Mouse (Mus musculus) MEL (cell line): ENCODE results near the gene Gosr1. TPM values are rescaled to one million over a fixed set of nuclear protein-coding genes. Genes with fewer than 3 reads are reported as not detected.
"Not testable (repeated sequence)": the region's sequence is repeated elsewhere in the genome, so short reads cannot be mapped to it uniquely, and the experiment has no call there.

Experiments used
- DNase-seq: peaks from one replicate; pipeline ENCODE4 v3.0.0; 2011; ENCODE audit warnings: low read depth, low spot score
- H3K27ac ChIP-seq: 2 replicates; pipeline ENCODE4 v1.5.1; 2012; ENCODE audit warnings: low read depth, mild to moderate bottlenecking, control low read depth, low read length, moderate library complexity; ENCODE audit not compliant: control insufficient read depth
- H3K27me3 ChIP-seq, 2 experiments: fragments of 150-350 bp in 1 of 2; sonication (generic) in 1 of 2; 2 replicates each; pipeline ENCODE4 v1.6.1; 2012; ENCODE audit warnings: low read length in 2 of 2, mild to moderate bottlenecking in 2 of 2, improper control_type of control experiment in 1 of 2, moderate library complexity in 1 of 2; ENCODE audit not compliant: insufficient read depth in 2 of 2, control insufficient read depth in 1 of 2
- H3K36me3 ChIP-seq, 2 experiments: 2 replicates each; pipeline ENCODE4 v1.6.1; 2012 to 2014; ENCODE audit warnings: low read length in 2 of 2, improper control_type of control experiment in 1 of 2, inconsistent platforms in 1 of 2, mild to moderate bottlenecking in 1 of 2; ENCODE audit not compliant: insufficient read depth in 2 of 2, control insufficient read depth in 1 of 2
- H3K4me1 ChIP-seq, 2 experiments: fragments of 150-350 bp in 1 of 2; sonication (generic) in 1 of 2; 2 replicates each; pipeline ENCODE4 v1.6.1; 2012; ENCODE audit warnings: low read length in 2 of 2, improper control_type of control experiment in 1 of 2, mild to moderate bottlenecking in 1 of 2; ENCODE audit not compliant: insufficient read depth in 2 of 2, control insufficient read depth in 1 of 2
- H3K4me3 ChIP-seq, 2 experiments: fragments of 150-350 bp in 1 of 2; sonication (generic) in 1 of 2; 2 replicates each; pipeline ENCODE4 v1.5.1; 2012; ENCODE audit warnings: low read depth in 2 of 2, low read length in 2 of 2, mild to moderate bottlenecking in 2 of 2, moderate library complexity in 2 of 2, control low read depth in 1 of 2, improper control_type of control experiment in 1 of 2; ENCODE audit not compliant: control insufficient read depth in 1 of 2, insufficient read depth in 1 of 2
- H3K79me2 ChIP-seq: 2 replicates; pipeline ENCODE4 v1.6.1; 2012; ENCODE audit warnings: mild to moderate bottlenecking, low read length, moderate library complexity; ENCODE audit not compliant: control insufficient read depth, poor library complexity, insufficient read depth
- H3K9ac ChIP-seq: 2 replicates; pipeline ENCODE4 v1.6.1; 2012; ENCODE audit warnings: low read depth, mild to moderate bottlenecking, control low read depth, low read length, moderate library complexity; ENCODE audit not compliant: control insufficient read depth, poor library complexity, severe bottlenecking
- H3K9me3 ChIP-seq: fragments of 150-350 bp; sonication (generic); replicated peaks from 2 replicates; pipeline ENCODE4 v1.6.1; 2012; ENCODE audit warnings: mild to moderate bottlenecking, low read length, improper control_type of control experiment, moderate library complexity; ENCODE audit not compliant: insufficient read depth
- CHD2 ChIP-seq: IDR thresholded peaks from 2 replicates; pipeline ENCODE4 v1.6.1; 2011; ENCODE audit warnings: low read length, improper control_type of control experiment
- CTCF ChIP-seq, 3 experiments: IDR thresholded peaks in 2 of 3; conservative IDR thresholded peaks in 1 of 3; 2 replicates each; pipeline ENCODE4 v1.5.1; 2011 to 2012; ENCODE audit warnings: low read length in 3 of 3, low read depth in 2 of 3, mild to moderate bottlenecking in 2 of 3, improper control_type of control experiment in 1 of 3, inconsistent platforms in 1 of 3, mixed read lengths in 1 of 3, moderate library complexity in 1 of 3; ENCODE audit not compliant: control insufficient read depth in 1 of 3, insufficient read depth in 1 of 3, poor library complexity in 1 of 3, severe bottlenecking in 1 of 3
- EP300 ChIP-seq, 2 experiments: IDR thresholded peaks; 2 replicates each; pipeline ENCODE4 v1.6.1; 2011; ENCODE audit warnings: improper control_type of control experiment in 2 of 2, low read length in 2 of 2, low read depth in 1 of 2, mild to moderate bottlenecking in 1 of 2
- GABPA ChIP-seq: IDR thresholded peaks from 2 replicates; pipeline ENCODE4 v1.6.1; 2012; ENCODE audit warnings: low read depth, mild to moderate bottlenecking, inconsistent platforms, low read length, improper control_type of control experiment, moderate library complexity
- KAT2A ChIP-seq: conservative IDR thresholded peaks from 2 replicates; pipeline ENCODE4 v1.6.1; 2012; ENCODE audit warnings: low read depth, low read length, improper control_type of control experiment, inconsistent platforms
- MYB ChIP-seq: IDR thresholded peaks from 2 replicates; pipeline ENCODE4 v1.6.1; 2011; ENCODE audit warnings: mild to moderate bottlenecking, low read depth, low read length, improper control_type of control experiment
- MYC ChIP-seq: IDR thresholded peaks from 2 replicates; pipeline ENCODE4 v1.6.1; 2011; ENCODE audit warnings: low read depth, mild to moderate bottlenecking, low read length, improper control_type of control experiment, moderate library complexity
- NELFE ChIP-seq: IDR thresholded peaks from 2 replicates; pipeline ENCODE4 v1.6.1; 2011; ENCODE audit warnings: low read depth, low read length, improper control_type of control experiment
- NRF1 ChIP-seq: IDR thresholded peaks from 2 replicates; pipeline ENCODE4 v1.6.1; 2014; ENCODE audit warnings: low read depth, mild to moderate bottlenecking, inconsistent platforms, low read length, improper control_type of control experiment, moderate library complexity; ENCODE audit not compliant: poor library complexity, insufficient read depth, severe bottlenecking
- POLR2AphosphoS2 ChIP-seq: IDR thresholded peaks from 2 replicates; pipeline ENCODE4 v1.6.1; 2011; ENCODE audit warnings: low read length, improper control_type of control experiment
- POLR2AphosphoS5 ChIP-seq: IDR thresholded peaks from 2 replicates; pipeline ENCODE4 v1.6.1; 2012; ENCODE audit warnings: low read depth, borderline replicate concordance, mild to moderate bottlenecking, inconsistent platforms, low read length, moderate library complexity, mixed read lengths
- SMC3 ChIP-seq: IDR thresholded peaks from 2 replicates; pipeline ENCODE4 v1.6.1; 2011; ENCODE audit warnings: low read depth, low read length, improper control_type of control experiment
- TBP ChIP-seq: IDR thresholded peaks from 2 replicates; pipeline ENCODE4 v1.8.0; 2011; ENCODE audit warnings: low read depth, low read length, improper control_type of control experiment
- USF1 ChIP-seq: IDR thresholded peaks from 2 replicates; pipeline ENCODE4 v1.6.1; 2014; ENCODE audit warnings: low read depth, mild to moderate bottlenecking, inconsistent platforms, low read length, improper control_type of control experiment, moderate library complexity
- USF2 ChIP-seq, 2 experiments: IDR thresholded peaks; 2 replicates each; pipeline ENCODE4 v1.6.1; 2011 to 2012; ENCODE audit warnings: improper control_type of control experiment in 2 of 2, low read length in 2 of 2, borderline replicate concordance in 1 of 2, inconsistent platforms in 1 of 2, low read depth in 1 of 2, mild to moderate bottlenecking in 1 of 2; ENCODE audit not compliant: insufficient read depth in 1 of 2
- ZKSCAN1 ChIP-seq: IDR thresholded peaks from 2 replicates; pipeline ENCODE4 v1.6.1; 2012; ENCODE audit warnings: low read depth, mild to moderate bottlenecking, inconsistent platforms, low read length, improper control_type of control experiment, moderate library complexity
- ZMIZ1 ChIP-seq: IDR thresholded peaks from 2 replicates; pipeline ENCODE4 v1.6.1; 2012; ENCODE audit warnings: low read depth, mild to moderate bottlenecking, inconsistent platforms, low read length, improper control_type of control experiment, moderate library complexity
- ZNF384 ChIP-seq: IDR thresholded peaks from 2 replicates; pipeline ENCODE4 v1.6.1; 2012; ENCODE audit warnings: low read depth, mild to moderate bottlenecking, inconsistent platforms, low read length, improper control_type of control experiment
- polyA plus RNA-seq, 2 experiments: library from polyadenylated mRNA; stranded (reverse) in 1 of 2; unstranded in 1 of 2; fragments of >175 nt in 1 of 2; fragments of >200 nt in 1 of 2; gene quantifications; 2 replicates each; pipeline versions ENCODE4 v1.2.1 to v1.2.4; 2012; ENCODE audit warnings: low replicate concordance in 2 of 2, low read depth in 1 of 2; ENCODE audit not compliant: insufficient read length in 2 of 2, insufficient read depth in 1 of 2, missing spikeins in 1 of 2
- total RNA-seq: library from RNA; depleted of rRNA; stranded (reverse); fragments of 300-350 nt; gene quantifications from 2 replicates; pipeline ENCODE4 v1.2.3, GENCODE M21; 2012; rRNA removed

The Gosr1 gene
- total and polyA plus RNA-seq, 3 experiments: 23.1 to 25.8 TPM; not detected in 1

DNA sequence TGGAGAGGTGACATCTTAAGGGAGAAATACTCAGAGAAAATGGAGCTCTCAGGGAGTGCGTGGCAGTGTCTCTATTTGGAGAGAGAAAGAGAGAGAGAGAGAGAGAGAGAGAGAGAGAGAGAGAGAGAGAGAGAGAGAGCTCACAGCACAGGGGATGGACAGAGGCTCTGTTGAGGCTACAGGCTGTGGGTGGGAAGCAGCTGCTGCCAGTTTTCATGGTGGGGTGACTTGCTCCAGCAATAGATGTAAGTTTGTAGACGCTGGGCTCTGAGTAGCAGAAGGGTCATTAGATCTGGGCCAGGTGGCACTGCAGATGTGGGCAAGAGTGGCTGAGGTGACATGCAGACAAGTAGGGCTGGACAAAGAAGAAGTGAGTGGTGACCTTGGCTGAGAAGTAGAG lies 77.8 kb downstream of the Gosr1 start:
- Histone ChIP-seq H3K9me3 (no peaks in the 10 kb centered on the region), H3K27ac (no peak overlapping the region), H3K4me1 (no peaks in the 10 kb centered on the region), H3K79me2 (no peaks in the 10 kb centered on the region), H3K27me3 (peaks cover 2 to 3% of the 10 kb centered on the region in 2 experiments; a peak in 3 of 4 replicates), H3K9ac (no peak overlapping the region), H3K36me3 (no peaks in the 10 kb centered on the region), H3K4me3 (no peak overlapping the region)
- no peak for TF ChIP-seq ZNF384
- no peak for TF ChIP-seq NELFE
- TF ChIP-seq NRF1: no peak
- TF ChIP-seq ZKSCAN1: no peak
- TF ChIP-seq CTCF (IDR thresholded peaks at IDR 0.05 in 2 of 3, conservative IDR thresholded peaks at IDR 0.05 in 1 of 3; ENCODE audit: control insufficient read depth in 1 of 3, insufficient read depth in 1 of 3, low read depth in 2 of 3, low read length in 3 of 3, poor library complexity in 1 of 3, severe bottlenecking in 1 of 3): no peak
- TF ChIP-seq MYC: no peak
- TF ChIP-seq MYB: no peak
- TF ChIP-seq KAT2A: no peak
- TF ChIP-seq USF1: no peak
- TF ChIP-seq GABPA: no peak
- TF ChIP-seq POLR2AphosphoS5: no peak
- TF ChIP-seq ZMIZ1: no peak
- TF ChIP-seq SMC3: no peak
- no peak for TF ChIP-seq EP300 (IDR thresholded peaks at IDR 0.05; ENCODE audit: low read depth in 1 of 2, low read length in 2 of 2)
- TF ChIP-seq USF2 (IDR thresholded peaks at IDR 0.05; ENCODE audit: borderline replicate concordance in 1 of 2, insufficient read depth in 1 of 2, low read depth in 1 of 2, low read length in 2 of 2): no peak
- no peak for TF ChIP-seq CHD2
- TF ChIP-seq POLR2AphosphoS2: no peak
- no peak for TF ChIP-seq TBP
- DNase-seq: no peak

DNA sequence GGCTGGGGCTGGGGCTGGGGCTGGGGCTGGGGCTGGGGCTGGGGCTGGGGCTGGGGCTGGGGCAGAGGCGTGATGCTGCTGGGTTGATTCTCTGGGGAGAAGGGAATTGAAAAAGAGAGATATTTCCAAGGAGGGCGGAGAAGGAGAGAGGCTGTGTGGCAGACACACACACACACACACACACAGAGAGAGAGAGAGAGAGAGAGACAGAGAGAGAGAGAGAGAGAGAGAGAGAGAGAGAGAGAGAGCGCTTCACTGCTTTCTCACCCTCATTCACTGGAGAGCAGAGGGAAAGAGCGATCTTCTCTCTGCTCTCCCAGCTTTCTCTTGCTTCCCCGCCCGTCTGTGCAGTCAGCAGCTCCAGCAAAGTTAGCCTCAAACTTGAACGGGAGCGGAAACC lies 83.9 kb downstream of the Gosr1 start, which contains the start of gene Trarg1:
Gene Trarg1, plus strand, starts transcription at position 301 of the 400 bp plus-strand sequence.
- not testable (repeated sequence) for H3K27ac ChIP-seq, H3K79me2 ChIP-seq, H3K36me3 ChIP-seq, DNase-seq, H3K9ac ChIP-seq, H3K4me1 ChIP-seq, H3K4me3 ChIP-seq, H3K27me3 ChIP-seq, H3K9me3 ChIP-seq

Other genes starting within 250 kb of the Gosr1 start
- gene Abr, start 141.3 kb downstream of the Gosr1 start, total RNA-seq: 3.3 and 3.8 TPM in 2 replicates
- 1 to 10 TPM in 1 of 2 experiments, not detected in 1; 8.8 TPM for gene Abr, start 141.3 kb downstream of the Gosr1 start, polyA plus RNA-seq
- gene Bhlha9, start 91.1 kb downstream of the Gosr1 start, total RNA-seq: not detected in 2 replicates
- not detected for gene Bhlha9, start 91.1 kb downstream of the Gosr1 start, polyA plus RNA-seq
- gene Trarg1, start 83.8 kb downstream of the Gosr1 start, total RNA-seq: not detected in 2 replicates
- not detected for gene Trarg1, start 83.8 kb downstream of the Gosr1 start, polyA plus RNA-seq
- gene Cpd, start 83.4 kb upstream of the Gosr1 start, total RNA-seq: 9.1 and 14.6 TPM in 2 replicates
- 1 to 10 TPM in 1 of 2 experiments, not detected in 1; 7.5 TPM for gene Cpd, start 83.4 kb upstream of the Gosr1 start, polyA plus RNA-seq
- gene Tmigd1, start 138.6 kb upstream of the Gosr1 start, total RNA-seq: not detected in 2 replicates
- not detected for gene Tmigd1, start 138.6 kb upstream of the Gosr1 start, polyA plus RNA-seq
- 111 and 144 TPM in 2 replicates for gene Blmh, start 161.2 kb upstream of the Gosr1 start, total RNA-seq
- 100 to 1,000 TPM in 1 of 2 experiments, not detected in 1; 116 TPM for gene Blmh, start 161.2 kb upstream of the Gosr1 start, polyA plus RNA-seq
- gene Slc6a4, start 235.0 kb upstream of the Gosr1 start, total RNA-seq: not detected in 2 replicates
- not detected for gene Slc6a4, start 235.0 kb upstream of the Gosr1 start, polyA plus RNA-seq